Mouse (Mus musculus): Measurements from ENCODE around the gene Vmn2r2. TPM values are rescaled to one million over a fixed set of nuclear protein-coding genes. Genes with fewer than 3 reads are reported as not detected.

Vmn2r2 gene
- not detected for polyA plus RNA-seq (2014; fragmentation: Illumina TruSeq; extraction: RNeasy Lipid Tissue Mini Kit (QIAGEN cat#74804); ENCODE audit: insufficient read depth, low read depth, low replicate concordance)

GRCm38 (mm10) chr3:64141878-64142508 lies at the start of gene Vmn2r2:
Gene Vmn2r2 (minus strand): TSS chr3:64141928.

GRCm38 (mm10) chr3:64081247-64081646 lies 60.5 kb downstream of the Vmn2r2 start, which contains the start of gene Vmn2r1:
Gene Vmn2r1 (plus strand): TSS chr3:64081547.

Other genes with a start within 250 kb of the Vmn2r2 start
- gene Plch1, start 242.5 kb downstream of the Vmn2r2 start, polyA plus RNA-seq (2014; fragmentation: Illumina TruSeq; extraction: RNeasy Lipid Tissue Mini Kit (QIAGEN cat#74804); ENCODE audit: insufficient read depth, low read depth, low replicate concordance), result 0.50 TPM
- 4.2 TPM for gene E130311K13Rik, start 212.5 kb downstream of the Vmn2r2 start, polyA plus RNA-seq (2014; fragmentation: Illumina TruSeq; extraction: RNeasy Lipid Tissue Mini Kit (QIAGEN cat#74804); ENCODE audit: insufficient read depth, low read depth, low replicate concordance)
- gene Slc33a1, start 177.2 kb downstream of the Vmn2r2 start, polyA plus RNA-seq (2014; fragmentation: Illumina TruSeq; extraction: RNeasy Lipid Tissue Mini Kit (QIAGEN cat#74804); ENCODE audit: insufficient read depth, low read depth, low replicate concordance), result 14.5 TPM
- gene Gmps, start 165.8 kb downstream of the Vmn2r2 start, polyA plus RNA-seq (2014; fragmentation: Illumina TruSeq; extraction: RNeasy Lipid Tissue Mini Kit (QIAGEN cat#74804); ENCODE audit: insufficient read depth, low read depth, low replicate concordance), result 6.1 TPM
- not detected for gene Vmn2r1, start 60.4 kb downstream of the Vmn2r2 start, polyA plus RNA-seq (2014; fragmentation: Illumina TruSeq; extraction: RNeasy Lipid Tissue Mini Kit (QIAGEN cat#74804); ENCODE audit: insufficient read depth, low read depth, low replicate concordance)
- gene Vmn2r3, start 147.8 kb upstream of the Vmn2r2 start, polyA plus RNA-seq (2014; fragmentation: Illumina TruSeq; extraction: RNeasy Lipid Tissue Mini Kit (QIAGEN cat#74804); ENCODE audit: insufficient read depth, low read depth, low replicate concordance), result not detected